Mouse (Mus musculus): ENCODE measurements around the gene Sos1. TPM values are rescaled to one million over a fixed set of nuclear protein-coding genes. Genes with fewer than 3 reads are reported as not detected.
"Not testable (repeated sequence)": the region's sequence is repeated elsewhere in the genome, so short reads cannot be mapped to it uniquely, and the experiment has no call there.

The Sos1 gene
- total RNA-seq, 2 experiments from 2014 or later, result 36.5 to 36.6 TPM

- DNase-seq, result no peak
Observed at GRCm38 (mm10) chr17:80418572-80419210, 61.6 kb downstream of the Sos1 start.

DNA sequence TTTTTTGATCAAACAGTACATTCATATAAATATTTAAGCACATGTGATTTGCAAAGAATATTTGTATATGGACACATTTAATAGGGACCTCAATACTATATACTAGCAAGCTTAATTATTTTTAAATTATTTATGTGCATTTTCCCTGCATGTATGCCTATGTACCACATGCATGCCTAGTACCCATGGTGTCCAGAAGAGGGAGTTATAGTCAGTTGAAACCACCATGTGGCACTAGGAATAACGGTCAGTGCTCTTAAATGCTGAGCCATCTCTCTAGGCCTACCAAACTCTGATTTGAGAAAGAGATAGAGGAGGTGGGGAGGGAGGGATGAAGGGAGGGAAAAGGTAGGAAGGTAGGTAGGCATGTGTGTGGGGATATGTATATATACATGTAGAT, 69.1 kb downstream of the Sos1 start:
- DNase-seq, result no peak

DNA sequence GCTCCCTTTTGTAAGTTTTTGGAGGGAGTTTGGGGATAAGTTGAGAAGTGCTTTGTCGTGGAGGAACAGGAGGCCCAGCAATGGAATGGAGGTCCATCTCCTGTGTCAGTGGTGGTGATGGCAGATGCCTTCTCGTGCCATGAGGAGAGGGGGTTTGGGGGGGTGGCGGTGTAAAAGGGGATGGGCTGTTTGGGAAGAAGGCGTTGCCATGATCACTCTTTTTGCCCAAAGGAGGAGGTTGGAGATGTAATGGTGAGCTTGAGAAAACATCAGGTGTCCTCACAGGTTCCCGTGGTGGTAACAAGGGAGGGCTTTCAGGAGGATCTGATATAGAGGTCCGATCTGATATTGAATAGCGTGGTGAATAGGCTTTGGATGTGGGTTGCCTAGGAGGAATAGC, 82.0 kb downstream of the Sos1 start:
- DNase-seq, result no peak

DNA sequence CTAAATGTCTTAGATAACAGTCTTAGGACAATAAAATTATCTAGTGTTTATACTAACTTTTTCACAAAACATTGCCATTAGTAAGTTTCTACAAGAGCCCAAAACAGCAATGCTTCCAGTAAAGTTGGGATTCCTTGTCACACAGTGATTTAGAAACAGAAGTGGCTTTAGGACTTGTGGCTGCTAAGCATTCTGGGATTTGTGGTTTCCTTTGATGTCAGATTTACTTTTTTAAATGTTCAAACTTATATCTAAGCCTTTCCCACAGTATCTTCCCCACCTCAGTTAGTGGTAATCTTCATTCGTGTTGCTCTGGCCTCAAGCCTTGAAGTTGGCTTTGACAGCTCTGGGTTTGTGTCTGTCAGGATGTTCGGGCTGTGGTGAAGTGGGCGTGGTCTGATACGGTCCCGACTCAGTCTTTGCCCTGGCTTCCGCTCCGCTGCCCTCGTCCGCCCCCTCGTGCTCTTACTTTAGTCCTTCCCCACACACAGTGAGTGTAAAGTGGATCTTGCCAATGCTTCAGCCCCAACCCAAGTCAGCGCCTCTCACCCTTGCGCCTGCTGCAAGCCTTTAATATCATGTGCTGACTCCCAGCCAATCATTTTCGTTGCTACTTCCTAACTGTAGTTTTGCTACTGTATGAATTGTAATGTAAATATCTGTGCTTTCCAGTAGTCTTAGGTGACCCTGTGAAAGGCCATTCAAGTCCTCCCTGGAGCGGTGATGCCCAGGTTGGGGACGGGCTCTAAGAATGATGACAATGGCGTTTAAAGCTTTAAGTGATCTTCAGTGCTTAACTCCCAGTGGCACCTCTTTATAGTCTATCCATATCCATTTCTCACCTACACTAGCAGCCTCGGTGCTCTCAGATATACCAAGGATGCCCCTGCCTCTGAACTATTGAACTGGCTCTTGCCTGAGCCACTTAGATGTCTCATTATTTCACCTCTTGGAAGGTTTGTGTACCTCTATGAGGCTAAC, 88.5 kb downstream of the Sos1 start:
- DNase-seq, result peak; percentile 14 to 27

DNA sequence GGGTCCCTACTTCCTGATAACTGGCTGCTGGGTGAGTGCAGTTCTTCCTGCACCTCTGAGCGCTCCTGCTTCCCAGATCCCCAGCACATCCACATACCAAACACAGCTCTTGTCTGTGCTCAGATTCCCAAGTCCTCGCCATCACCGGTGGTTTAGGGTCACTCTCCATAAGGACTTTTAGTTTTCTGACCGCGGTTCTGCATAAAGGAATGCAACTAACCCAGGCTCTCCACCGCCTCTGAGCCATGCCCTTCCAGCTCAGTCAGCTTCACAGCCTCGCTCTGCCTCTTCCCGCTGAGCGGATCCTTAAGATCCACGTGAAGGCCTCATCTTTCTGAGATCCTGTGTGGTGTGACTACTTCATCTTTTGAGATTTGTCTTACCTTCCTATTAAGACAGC, 90.2 kb downstream of the Sos1 start:
- no peak for DNase-seq

GRCm38 (mm10) chr17:80385671-80386070, 94.6 kb downstream of the Sos1 start:
- DNase-seq, result no peak

DNA sequence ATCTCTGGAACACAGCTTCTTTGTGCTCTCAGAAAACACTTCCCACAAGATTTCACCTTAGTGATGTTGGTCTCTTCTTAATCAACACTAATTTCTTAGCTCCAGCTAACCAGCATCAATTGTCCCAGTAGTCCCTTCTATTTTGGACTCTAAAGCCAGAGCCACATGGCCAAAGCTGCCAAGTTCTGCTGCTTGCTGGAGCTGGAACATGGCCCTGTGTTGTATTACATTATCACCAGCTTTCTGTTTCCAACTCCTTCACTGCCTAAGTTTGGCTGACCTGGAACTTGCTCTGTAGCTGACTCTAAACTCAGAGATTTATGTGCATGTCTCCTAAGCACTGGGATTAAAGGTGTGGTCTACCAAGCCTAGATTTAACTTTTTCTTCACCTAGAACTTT, 101.9 kb downstream of the Sos1 start:
- DNase-seq, result not testable (repeated sequence)

- no peak for DNase-seq
Observed at GRCm38 (mm10) chr17:80373726-80374096, 106.5 kb downstream of the Sos1 start.

- peak; percentile 82 to 84 for DNase-seq
Observed at GRCm38 (mm10) chr17:80372989-80373725, 107.1 kb downstream of the Sos1 start, which contains the start of gene Gm10190. Gene Gm10190, minus strand, starts transcription at chr17:80373541.

GRCm38 (mm10) chr17:80368606-80369005, 111.6 kb downstream of the Sos1 start:
- no peak for DNase-seq

GRCm38 (mm10) chr17:80367276-80367675, 113.0 kb downstream of the Sos1 start:
- no peak for DNase-seq

DNA sequence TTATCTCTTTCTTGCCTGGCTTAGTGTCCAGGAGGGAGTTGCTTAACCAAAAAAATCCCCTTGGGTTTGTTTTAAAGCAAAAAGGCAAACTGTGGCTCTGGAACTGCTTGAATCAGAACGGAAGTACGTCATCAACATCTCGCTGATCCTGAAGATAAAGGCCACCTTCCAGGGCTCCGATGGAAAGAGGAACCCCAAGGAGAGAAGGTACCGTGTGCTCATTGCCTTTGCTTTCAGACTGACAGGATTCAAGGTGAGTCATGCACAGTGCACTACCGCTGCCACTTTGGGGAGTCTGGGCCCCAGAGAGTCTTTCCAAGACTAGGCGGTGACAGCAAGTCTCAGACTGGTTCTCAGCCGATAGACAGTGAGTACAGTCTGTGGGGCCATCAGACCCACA, 120.0 kb downstream of the Sos1 start:
- DNase-seq, result no peak

GRCm38 (mm10) chr17:80347234-80347633, 133.0 kb downstream of the Sos1 start:
- no peak for DNase-seq

GRCm38 (mm10) chr17:80346591-80347125, 133.6 kb downstream of the Sos1 start:
- no peak for DNase-seq

- no peak for DNase-seq
Observed at GRCm38 (mm10) chr17:80345277-80345676, 135.0 kb downstream of the Sos1 start.

Other genes starting within 250 kb of the Sos1 start
- gene Morn2, start 190.2 kb downstream of the Sos1 start, total RNA-seq (2021), result 10 to 100 TPM; 20.8 to 22.1 TPM
- 10 to 100 TPM; 35.5 to 36.0 TPM for gene Dhx57, start 190.0 kb downstream of the Sos1 start, total RNA-seq (2021)
- 1 to 10 TPM; 2.3 to 3.3 TPM for gene Arhgef33, start 173.0 kb downstream of the Sos1 start, total RNA-seq (2021)
- gene Gm10190, start 106.9 kb downstream of the Sos1 start, total RNA-seq (2021), result 1 to 10 TPM; 2.1 to 4.2 TPM
- gene Cdkl4, start 97.4 kb upstream of the Sos1 start, total RNA-seq (2021), result 10 to 100 TPM; 16.0 TPM
- 10 to 100 TPM; 89.8 to 92.7 TPM for gene Map4k3, start 248.0 kb upstream of the Sos1 start, total RNA-seq (2021)